Mouse (Mus musculus): Measurements from ENCODE around the gene Olfr1497.
"Not testable (repeated sequence)": the region's sequence is repeated elsewhere in the genome, so short reads cannot be mapped to it uniquely, and the experiment has no call there.

Gene Olfr1497

GRCm38 (mm10) chr19:13798102-13798501, at the start of gene Olfr1497:
TSS of gene Olfr1497 (minus strand) at chr19:13798202.
- DNase-seq (ENCODE audit: low spot score in 2 of 2): no peak

GRCm38 (mm10) chr19:13830388-13830787, 32.4 kb upstream of the Olfr1497 start, which contains the start of gene Olfr1500:
TSS of gene Olfr1500 (minus strand) at chr19:13830488.
- DNase-seq (ENCODE audit: low spot score in 2 of 2): no peak

- DNase-seq (ENCODE audit: low spot score in 2 of 2): no peak
Measured at GRCm38 (mm10) chr19:13828447-13828846, 30.4 kb upstream of the Olfr1497 start.

GRCm38 (mm10) chr19:13820847-13821246, 22.8 kb upstream of the Olfr1497 start:
- no peak for DNase-seq (ENCODE audit: low spot score in 2 of 2)

- DNase-seq (ENCODE audit: low spot score in 2 of 2): no peak
Measured at GRCm38 (mm10) chr19:13819347-13819746, 21.3 kb upstream of the Olfr1497 start, which contains the start of gene Olfr1499. TSS of gene Olfr1499 (minus strand) at chr19:13819447.

GRCm38 (mm10) chr19:13818827-13819226, 20.8 kb upstream of the Olfr1497 start:
- no peak for DNase-seq (ENCODE audit: low spot score in 2 of 2)

GRCm38 (mm10) chr19:13812823-13813222, 14.8 kb upstream of the Olfr1497 start:
- DNase-seq (ENCODE audit: low spot score in 2 of 2): no peak

- DNase-seq (ENCODE audit: low spot score in 2 of 2): not testable (repeated sequence)
Measured at GRCm38 (mm10) chr19:13805486-13805885, 7.5 kb upstream of the Olfr1497 start.

- no peak for DNase-seq (ENCODE audit: low spot score in 2 of 2)
Measured at GRCm38 (mm10) chr19:13777578-13777977, 20.4 kb downstream of the Olfr1497 start, which contains the start of gene Olfr1496. TSS of gene Olfr1496 (plus strand) at chr19:13777878.

- no peak for DNase-seq (ENCODE audit: low spot score in 2 of 2)
Measured at GRCm38 (mm10) chr19:13768565-13769276, 29.3 kb downstream of the Olfr1497 start.

- DNase-seq (ENCODE audit: low spot score in 2 of 2): no peak
Measured at GRCm38 (mm10) chr19:13764306-13764705, 33.7 kb downstream of the Olfr1497 start, which contains the start of gene Olfr1495. TSS of gene Olfr1495 (plus strand) at chr19:13764606.

- DNase-seq (ENCODE audit: low spot score in 2 of 2): no peak
Measured at GRCm38 (mm10) chr19:13749366-13749765, 48.6 kb downstream of the Olfr1497 start.
